Mouse (Mus musculus): ENCODE results near the gene Cgnl1. TPM values are rescaled to one million over a fixed set of nuclear protein-coding genes. Genes with fewer than 3 reads are reported as not detected.

Gene Cgnl1
- total and polyA plus RNA-seq, 3 experiments: 0.03 TPM; not detected in 2

DNA sequence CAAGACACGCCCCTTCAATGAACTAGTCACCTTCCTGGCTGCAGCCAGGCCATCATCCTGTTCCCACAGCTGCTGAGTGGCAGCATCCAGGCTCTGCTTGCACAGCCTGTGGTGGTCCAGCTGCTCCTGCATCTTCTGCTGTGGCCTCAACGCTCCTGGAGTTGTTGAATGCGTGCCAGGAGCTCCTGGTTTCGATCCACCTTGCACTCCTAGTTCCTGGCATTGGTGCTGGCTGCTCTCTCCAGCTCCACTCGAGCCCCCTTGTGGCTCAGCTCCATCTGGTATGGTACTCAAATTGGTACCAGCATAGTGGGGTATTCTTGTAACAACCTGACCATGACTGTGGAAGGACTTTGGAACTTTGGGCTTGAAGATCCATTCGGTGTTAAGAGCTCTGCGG, 171.5 kb downstream of the Cgnl1 start:
- peaks cover 3% of the 10 kb centered on the region for H3K27me3 ChIP-seq (replicated peaks)
- no peaks in the 10 kb centered on the region for H3K79me2 ChIP-seq (replicated peaks; ENCODE audit: control insufficient read depth, extremely low read depth, insufficient read depth, poor library complexity, severe bottlenecking)
- dilution Hi-C loops (cut with MboI; ENCODE audit: extremely low pct_ligation_motif_present, extremely low pct_unique_long_range_greater_than_20kb, low sequenced_read_pairs) (no loop called here), in situ Hi-C loops (cut with MboI; ENCODE audit: low pct_ligation_motif_present, low pct_unique_long_range_greater_than_20kb, low sequenced_read_pairs) (loop anchor here (5.0 to 25.0 kb wide), 2 partner anchors 38 to 388 kb away; partner anchors contain the start of gene Aldh1a2)
- H3K4me1 ChIP-seq (ENCODE audit: control insufficient read depth in 1 of 2, insufficient read depth in 2 of 2): peaks cover 0 to 26% of the 10 kb centered on the region in 2 experiments; a peak in 2 of 4 replicates
- no peak overlapping the region for H3K27ac ChIP-seq (ENCODE audit: insufficient read depth, low read depth)
- no peak for DNase-seq (ENCODE audit: extremely low read depth)
- H3K36me3 ChIP-seq (replicated peaks in 1 of 2; ENCODE audit: control insufficient read depth in 1 of 2, insufficient read depth in 1 of 2, low read length in 1 of 2): no peaks in the 10 kb centered on the region
- no peaks in the 10 kb centered on the region for H3K9me3 ChIP-seq (replicated peaks; ENCODE audit: low read length)
- H3K9ac ChIP-seq (ENCODE audit: insufficient read depth, low read depth): no peak overlapping the region
- H3K4me3 ChIP-seq (replicated peaks in 1 of 3; ENCODE audit: low read depth in 2 of 3, low read length in 2 of 3, poor library complexity in 1 of 3): no peak overlapping the region
- H3K4me2 ChIP-seq (ENCODE audit: insufficient read depth, low read depth, poor library complexity, severe bottlenecking): no peak overlapping the region
- TF ChIP-seq IRF4 (IDR thresholded peaks at IDR 0.05; ENCODE audit: low read depth, low read length) (no peak), MEF2A (IDR thresholded peaks at IDR 0.05; ENCODE audit: borderline replicate concordance, low read depth, low read length) (no peak), GABPA (IDR thresholded peaks at IDR 0.05; ENCODE audit: insufficient replicate concordance, low read depth, low read length) (no peak), ZKSCAN1 (IDR thresholded peaks at IDR 0.05; ENCODE audit: borderline replicate concordance, low read depth, low read length) (no peak), MAX (IDR thresholded peaks at IDR 0.05; ENCODE audit: low read length) (no peak), JUN (IDR thresholded peaks at IDR 0.05; ENCODE audit: insufficient read depth, low read depth, low read length) (no peak), USF2 (conservative IDR thresholded peaks at IDR 0.05; ENCODE audit: low read depth, low read length) (no peak)

DNA sequence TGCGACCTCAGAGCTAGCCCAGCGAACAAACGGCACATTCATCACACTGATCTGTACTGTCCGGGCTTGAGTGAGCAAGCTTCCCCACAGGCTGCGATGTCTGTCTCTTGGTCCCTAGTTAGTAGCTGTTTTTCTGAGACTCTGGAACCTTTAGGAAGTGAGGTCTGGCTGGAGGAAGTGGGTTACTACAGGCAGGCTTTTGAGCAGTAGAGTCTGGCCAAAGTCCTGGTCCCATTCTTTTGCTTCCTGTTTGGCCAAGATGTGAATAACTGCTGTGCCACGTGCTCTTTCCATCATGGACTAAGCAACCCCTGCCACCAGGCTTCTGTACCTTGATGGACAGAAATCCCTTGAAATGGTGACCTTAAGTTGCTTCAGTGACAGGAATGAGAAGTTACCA, 174.5 kb downstream of the Cgnl1 start:
- dilution Hi-C loops (cut with MboI; ENCODE audit: extremely low pct_ligation_motif_present, extremely low pct_unique_long_range_greater_than_20kb, low sequenced_read_pairs): no loop called here
- Histone ChIP-seq H3K36me3 (replicated peaks in 1 of 2; ENCODE audit: control insufficient read depth in 1 of 2, insufficient read depth in 1 of 2, low read length in 1 of 2) (no peaks in the 10 kb centered on the region), H3K9me3 (replicated peaks; ENCODE audit: low read length) (no peaks in the 10 kb centered on the region), H3K9ac (ENCODE audit: insufficient read depth, low read depth) (no peak overlapping the region), H3K4me2 (ENCODE audit: insufficient read depth, low read depth, poor library complexity, severe bottlenecking) (no peak overlapping the region), H3K79me2 (replicated peaks; ENCODE audit: control insufficient read depth, extremely low read depth, insufficient read depth, poor library complexity, severe bottlenecking) (no peaks in the 10 kb centered on the region), H3K4me1 (ENCODE audit: control insufficient read depth in 1 of 2, insufficient read depth in 2 of 2) (peaks cover 4 to 14% of the 10 kb centered on the region in 2 experiments; a peak in 3 of 4 replicates), H3K27me3 (replicated peaks) (peaks cover 3% of the 10 kb centered on the region), H3K4me3 (replicated peaks in 1 of 3; ENCODE audit: low read depth in 2 of 3, low read length in 2 of 3, poor library complexity in 1 of 3) (no peak overlapping the region), H3K27ac (ENCODE audit: insufficient read depth, low read depth) (no peak overlapping the region)
- no peak for DNase-seq (ENCODE audit: extremely low read depth)
- TF ChIP-seq ZKSCAN1 (IDR thresholded peaks at IDR 0.05; ENCODE audit: borderline replicate concordance, low read depth, low read length) (no peak), KAT2A (IDR thresholded peaks at IDR 0.05; ENCODE audit: insufficient replicate concordance, low read length) (no peak), ETS1 (conservative IDR thresholded peaks at IDR 0.05; ENCODE audit: low read depth, low read length) (no peak), IRF4 (IDR thresholded peaks at IDR 0.05; ENCODE audit: low read depth, low read length) (no peak), TCF12 (IDR thresholded peaks at IDR 0.05; ENCODE audit: low read depth, low read length) (no peak), MXI1 (IDR thresholded peaks at IDR 0.05; ENCODE audit: low read depth, low read length) (no peak), POLR2A (IDR thresholded peaks at IDR 0.05; ENCODE audit: low read depth, low read length) (no peak), NRF1 (IDR thresholded peaks at IDR 0.05; ENCODE audit: low read depth, low read length) (no peak), TBP (conservative IDR thresholded peaks at IDR 0.05; ENCODE audit: low read depth, low read length) (no peak), RAD21 (IDR thresholded peaks at IDR 0.05; ENCODE audit: low read depth, low read length) (no peak), MAX (IDR thresholded peaks at IDR 0.05; ENCODE audit: low read length) (no peak), E2F4 (IDR thresholded peaks at IDR 0.05; ENCODE audit: insufficient replicate concordance, low read depth, low read length) (no peak), UBTF (IDR thresholded peaks at IDR 0.05; ENCODE audit: low read depth, low read length) (no peak), CHD2 (IDR thresholded peaks at IDR 0.05; ENCODE audit: low read length) (no peak)
- in situ Hi-C loops (cut with MboI; ENCODE audit: low pct_ligation_motif_present, low pct_unique_long_range_greater_than_20kb, low sequenced_read_pairs): loop anchor here (5.0 kb wide), 1 partner anchor 35 kb away; no protein-coding TSS in a partner anchor
